Mouse (Mus musculus) liver, embryonic 13.5 days (tissue): Measurements from ENCODE around the gene Dolpp1. TPM values are rescaled to one million over a fixed set of nuclear protein-coding genes. Genes with fewer than 3 reads are reported as not detected.
"Not testable (repeated sequence)": the region's sequence is repeated elsewhere in the genome, so short reads cannot be mapped to it uniquely, and the experiment has no call there.

ENCODE experiments used
- ATAC-seq: fragments of 200-750 bp; cut with Nextera tagmentation; 2 replicates; pipeline ENCODE4 v1.8.0; 2017; ENCODE audit warnings: low read depth, mild to moderate bottlenecking, moderate number of reproducible peaks, moderate library complexity
- DNase-seq: peaks from one replicate; pipeline ENCODE4 v3.0.0; 2022
- H3K27ac ChIP-seq: fragments of 300-500 bp; sonication (generic); 2 replicates; pipeline ENCODE4 v1.5.1; 2015; ENCODE audit warnings: moderate library complexity, mild to moderate bottlenecking, inconsistent platforms
- H3K27me3 ChIP-seq: fragments of 300-500 bp; sonication (generic); 2 replicates; pipeline ENCODE4 v1.6.1; 2015; ENCODE audit warnings: mild to moderate bottlenecking, inconsistent platforms
- H3K36me3 ChIP-seq: fragments of 300-500 bp; sonication (generic); 2 replicates; pipeline ENCODE4 v1.6.1; 2015; ENCODE audit warnings: mild to moderate bottlenecking, inconsistent platforms
- H3K4me1 ChIP-seq: fragments of 300-500 bp; sonication (generic); replicated peaks from 2 replicates; pipeline ENCODE4 v1.6.1; 2015; ENCODE audit warnings: inconsistent platforms
- H3K4me2 ChIP-seq: fragments of 300-500 bp; sonication (generic); 2 replicates; pipeline ENCODE4 v1.6.1; 2015; ENCODE audit warnings: inconsistent platforms, mild to moderate bottlenecking, moderate library complexity
- H3K4me3 ChIP-seq: fragments of 300-500 bp; sonication (generic); replicated peaks from 2 replicates; pipeline ENCODE4 v1.5.1; 2015; ENCODE audit warnings: mild to moderate bottlenecking, inconsistent platforms
- H3K9ac ChIP-seq: fragments of 300-500 bp; sonication (generic); 2 replicates; pipeline ENCODE4 v1.6.1; 2015; ENCODE audit warnings: mild to moderate bottlenecking, inconsistent platforms
- H3K9me3 ChIP-seq: fragments of 300-500 bp; sonication (generic); replicated peaks from 2 replicates; pipeline ENCODE4 v1.6.1; 2016; ENCODE audit warnings: inconsistent platforms
- WGBS: fragments of 180-500 bp; shearing (Covaris S2); methylation state at CpG from one replicate; pipeline ENCODE4 v1.1.7; 2015; ENCODE audit not compliant: insufficient replicate concordance; 5-methylcytosine and 5-hydroxymethylcytosine counted together
- polyA plus RNA-seq: library from polyadenylated mRNA; unstranded; fragments of >200 nt; fragmentation: Nextera tagmentation; extraction: Ambion mirVana; gene quantifications from 2 replicates; pipeline ENCODE4 v1.2.1, GENCODE M21; 2015

Gene Dolpp1
- polyA plus RNA-seq, 1 experiment from 2014 or later, result 20.3 TPM

DNA sequence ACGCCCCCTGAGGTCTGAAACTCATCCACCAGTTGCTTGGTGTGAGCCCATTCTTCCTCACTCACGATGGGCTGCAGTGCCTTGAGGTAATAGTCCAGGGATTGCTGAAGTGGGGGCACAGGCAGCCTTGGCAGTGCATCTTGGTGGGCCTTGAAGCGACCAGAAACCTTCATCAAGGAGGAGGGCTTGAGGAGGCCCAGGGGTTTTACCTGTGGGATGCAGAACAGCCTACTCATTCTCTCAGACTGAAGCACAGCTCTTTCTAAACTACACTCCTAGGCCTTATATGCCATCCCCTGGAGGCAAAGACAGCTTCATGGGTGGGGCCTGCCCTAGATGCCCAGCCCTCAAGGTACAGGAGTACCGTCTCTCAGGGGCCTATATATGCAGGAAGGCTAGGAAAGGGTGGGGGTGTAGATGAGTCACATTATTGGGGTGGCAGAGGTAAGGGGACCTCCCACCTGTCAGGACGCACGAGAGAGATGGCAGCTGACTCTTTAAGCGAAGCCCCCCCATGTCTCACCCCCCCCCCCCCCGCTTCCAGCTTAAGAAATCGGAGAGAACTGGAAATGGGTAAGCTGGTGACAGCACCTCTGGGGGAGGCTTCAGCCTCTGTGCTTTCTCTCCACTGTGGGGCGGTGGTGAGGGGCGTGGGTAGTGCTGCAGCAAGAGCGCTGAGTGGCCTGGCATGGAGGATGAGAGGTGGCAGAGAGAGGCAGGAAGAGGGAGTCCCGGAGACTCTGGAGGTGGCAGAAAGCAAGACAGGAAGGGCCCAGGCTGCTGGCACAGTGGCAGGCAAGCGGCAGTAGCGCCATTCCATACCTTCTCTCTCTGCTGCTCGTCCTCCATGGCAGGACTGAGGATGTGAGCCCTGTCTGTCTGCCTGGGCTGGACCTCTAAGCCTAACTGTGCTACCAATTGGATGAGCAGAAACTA, 21.3 kb downstream of the Dolpp1 start:
- H3K9ac ChIP-seq, result peak overlapping the region; percentile 100
- 80% methylated on average over 16 of the region's 16 CpGs for WGBS
- H3K4me1 ChIP-seq, result peaks cover 41% of the 10 kb centered on the region
- peak overlapping the region; percentile 85 for H3K4me2 ChIP-seq
- no peaks in the 10 kb centered on the region for H3K27me3 ChIP-seq
- 0 out of 2 replicates have a peak overlapping the region, but pooled peaks have one; percentile 96 for H3K27ac ChIP-seq
- ATAC-seq (no peak), DNase-seq (no peak)
- peak overlapping the region; percentile 100; the same call in 1 of the 2 replicates for H3K4me3 ChIP-seq
- peaks cover 39% of the 10 kb centered on the region for H3K36me3 ChIP-seq
- H3K9me3 ChIP-seq, result no peaks in the 10 kb centered on the region

- Histone ChIP-seq H3K27ac (peak overlapping the region; percentile 96; the same call in 1 of the 2 replicates), H3K9me3 (no peaks in the 10 kb centered on the region), H3K9ac (peak overlapping the region; percentile 100), H3K4me2 (peak overlapping the region; percentile 85), H3K4me1 (peaks cover 49% of the 10 kb centered on the region), H3K27me3 (no peaks in the 10 kb centered on the region), H3K4me3 (peak overlapping the region; percentile 100), H3K36me3 (peaks cover 33% of the 10 kb centered on the region)
- no peak for DNase-seq
- no peak for ATAC-seq
- 74% methylated on average over 4 of the region's 4 CpGs for WGBS
Measured at GRCm38 (mm10) chr2:30414101-30414500, 22.0 kb downstream of the Dolpp1 start.

DNA sequence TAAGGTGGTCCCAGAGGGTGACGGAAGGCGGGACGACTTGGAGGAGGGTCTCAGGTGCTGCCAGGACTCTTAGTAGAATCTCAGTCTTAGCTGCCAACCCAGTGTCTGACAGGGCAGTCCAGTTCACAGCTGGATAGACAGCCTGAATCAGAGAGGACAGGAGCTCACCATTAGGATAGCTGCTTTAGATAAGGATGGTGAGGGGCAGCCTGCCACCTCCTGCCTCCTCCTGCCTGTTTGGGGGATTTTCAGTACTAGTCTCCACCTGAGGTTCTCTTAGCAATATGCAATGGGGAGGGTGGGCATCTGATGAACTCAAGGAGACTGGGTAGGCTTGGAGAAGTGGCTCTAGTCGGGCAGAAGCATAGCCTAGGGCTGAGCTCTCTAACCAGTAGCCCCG, 22.6 kb downstream of the Dolpp1 start:
- DNase-seq (no peak), ATAC-seq (no peak)
- Histone ChIP-seq H3K27me3 (no peaks in the 10 kb centered on the region), H3K27ac (peak overlapping the region; percentile 96), H3K9me3 (no peaks in the 10 kb centered on the region), H3K36me3 (peaks cover 29% of the 10 kb centered on the region), H3K4me2 (peak overlapping the region; percentile 85), H3K4me3 (peak overlapping the region; percentile 100), H3K9ac (peak overlapping the region; percentile 100), H3K4me1 (peaks cover 51% of the 10 kb centered on the region)
- 51% methylated on average over 5 of the region's 5 CpGs for WGBS

GRCm38 (mm10) chr2:30415157-30415935, 23.3 kb downstream of the Dolpp1 start, which contains the start of gene Crat:
Crat (minus strand) TSS chr2:30415813.
- Histone ChIP-seq H3K4me2 (peak within 1 kb of the TSS; percentile 85), H3K36me3 (peaks cover 28% of the 10 kb centered on the region), H3K4me1 (peaks cover 55% of the 10 kb centered on the region), H3K27ac (peak within 1 kb of the TSS; percentile 96), H3K4me3 (peak within 1 kb of the TSS; percentile 100), H3K9me3 (no peaks in the 10 kb centered on the region), H3K27me3 (no peaks in the 10 kb centered on the region), H3K9ac (peak within 1 kb of the TSS; percentile 100)
- ATAC-seq (peak; percentile 87), DNase-seq (peak; percentile 93)
- 1% methylated on average over 58 of the region's 58 CpGs for WGBS

- under 1% methylated on average over 65 of the region's 67 CpGs for WGBS
- ATAC-seq (peak; percentile 68), DNase-seq (peak; percentile 84)
- H3K9me3 ChIP-seq, result no peaks in the 10 kb centered on the region
- H3K36me3 ChIP-seq, result peaks cover 30% of the 10 kb centered on the region
- peak within 1 kb of the TSS; percentile 100 for H3K9ac ChIP-seq
- peak within 1 kb of the TSS; percentile 85 for H3K4me2 ChIP-seq
- peak within 1 kb of the TSS; percentile 96 for H3K27ac ChIP-seq
- no peaks in the 10 kb centered on the region for H3K27me3 ChIP-seq
- H3K4me3 ChIP-seq, result peak within 1 kb of the TSS; percentile 100
- peaks cover 62% of the 10 kb centered on the region for H3K4me1 ChIP-seq
Measured at GRCm38 (mm10) chr2:30415936-30416648, 24.0 kb downstream of the Dolpp1 start, which contains the start of gene Ptpa. Ptpa (plus strand) TSS chr2:30416039.

- ATAC-seq (no peak), DNase-seq (no peak)
- WGBS, result 0% methylated on average over 7 of the region's 7 CpGs
- H3K9ac ChIP-seq, result peak overlapping the region; percentile 100
- peak overlapping the region; percentile 100 for H3K4me3 ChIP-seq
- no peaks in the 10 kb centered on the region for H3K27me3 ChIP-seq
- no peaks in the 10 kb centered on the region for H3K9me3 ChIP-seq
- peak overlapping the region; percentile 85 for H3K4me2 ChIP-seq
- H3K4me1 ChIP-seq, result peaks cover 68% of the 10 kb centered on the region
- peaks cover 35% of the 10 kb centered on the region for H3K36me3 ChIP-seq
- peak overlapping the region; percentile 96 for H3K27ac ChIP-seq
Measured at GRCm38 (mm10) chr2:30416649-30416965, 24.6 kb downstream of the Dolpp1 start.

DNA sequence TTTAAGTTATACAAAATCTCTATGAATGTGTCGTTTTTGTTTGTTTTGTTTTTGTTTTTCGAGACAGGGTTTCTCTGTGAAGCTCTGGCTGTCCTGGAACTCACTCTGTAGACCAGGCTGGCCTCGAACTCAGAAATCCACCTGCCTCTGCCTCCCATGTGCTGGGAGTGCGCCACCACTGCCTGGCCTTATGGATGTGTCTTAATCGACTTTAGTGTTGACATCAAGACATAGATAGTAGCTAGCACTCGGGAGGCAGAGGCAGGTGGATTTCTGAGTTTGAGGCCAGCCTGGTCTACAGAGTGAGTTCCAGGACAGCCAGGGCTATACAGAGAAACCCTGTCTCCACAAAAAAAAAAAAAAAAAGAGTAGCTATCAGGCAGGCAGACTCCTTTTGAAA, 25.1 kb downstream of the Dolpp1 start:
- Histone ChIP-seq H3K4me2 (peak overlapping the region; percentile 85), H3K4me1 (peaks cover 69% of the 10 kb centered on the region), H3K27ac (peak overlapping the region; percentile 96), H3K9ac (peak overlapping the region; percentile 100), H3K4me3 (peak overlapping the region; percentile 100), H3K36me3 (peaks cover 37% of the 10 kb centered on the region)
- DNase-seq, H3K27me3 ChIP-seq, H3K9me3 ChIP-seq, ATAC-seq: not testable (repeated sequence)
- 32% methylated on average over 6 of the region's 6 CpGs for WGBS

- H3K4me2 ChIP-seq, result peak overlapping the region; percentile 85
- 21% methylated on average over 5 of the region's 5 CpGs for WGBS
- peaks cover 37% of the 10 kb centered on the region for H3K36me3 ChIP-seq
- DNase-seq (peak; percentile 50), ATAC-seq (peak; percentile 75)
- no peaks in the 10 kb centered on the region for H3K27me3 ChIP-seq
- peaks cover 69% of the 10 kb centered on the region for H3K4me1 ChIP-seq
- H3K9ac ChIP-seq, result peak overlapping the region; percentile 100
- peak overlapping the region; percentile 96 for H3K27ac ChIP-seq
- peak overlapping the region; percentile 100 for H3K4me3 ChIP-seq
- no peaks in the 10 kb centered on the region for H3K9me3 ChIP-seq
Measured at GRCm38 (mm10) chr2:30417595-30418165, 25.6 kb downstream of the Dolpp1 start.

GRCm38 (mm10) chr2:30418259-30418658, 26.2 kb downstream of the Dolpp1 start:
- no peaks in the 10 kb centered on the region for H3K27me3 ChIP-seq
- H3K36me3 ChIP-seq, result peaks cover 36% of the 10 kb centered on the region
- DNase-seq, result no peak
- peak overlapping the region; percentile 96 for H3K27ac ChIP-seq
- peak overlapping the region; percentile 100 for H3K4me3 ChIP-seq
- peak overlapping the region; percentile 85 for H3K4me2 ChIP-seq
- peak overlapping the region; percentile 100 for H3K9ac ChIP-seq
- H3K4me1 ChIP-seq, result peaks cover 68% of the 10 kb centered on the region
- WGBS, result 66% methylated on average over 6 of the region's 6 CpGs
- H3K9me3 ChIP-seq, result no peaks in the 10 kb centered on the region
- no peak for ATAC-seq

GRCm38 (mm10) chr2:30419112-30419511, 27.1 kb downstream of the Dolpp1 start:
- Histone ChIP-seq H3K27ac (peak overlapping the region; percentile 96), H3K9ac (peak overlapping the region; percentile 100), H3K4me3 (peak overlapping the region; percentile 100), H3K4me1 (peaks cover 64% of the 10 kb centered on the region), H3K36me3 (peaks cover 44% of the 10 kb centered on the region), H3K27me3 (no peaks in the 10 kb centered on the region), H3K4me2 (peak overlapping the region; percentile 85), H3K9me3 (no peaks in the 10 kb centered on the region)
- no peak for DNase-seq
- no peak for ATAC-seq
- WGBS, result 24% methylated on average over 10 of the region's 10 CpGs
